Mouse (Mus musculus) ES-E14 (cell line): Measurements from ENCODE around the gene Uvrag. TPM values are rescaled to one million over a fixed set of nuclear protein-coding genes. Genes with fewer than 3 reads are reported as not detected.

Experiments
- DNase-seq: peaks from one replicate; pipeline ENCODE4 v3.0.0-alpha.2; 2013; ENCODE audit warnings: low read depth, low spot score
- H3K27ac ChIP-seq: 2 replicates; pipeline ENCODE4 v1.5.1; 2012; ENCODE audit warnings: low read depth, mild to moderate bottlenecking, low read length, moderate library complexity, mixed read lengths; ENCODE audit not compliant: poor library complexity, insufficient read depth, severe bottlenecking
- H3K36me3 ChIP-seq: 2 replicates; pipeline ENCODE4 v1.6.1; 2012; ENCODE audit warnings: mild to moderate bottlenecking, low read length, moderate library complexity, mixed read lengths; ENCODE audit not compliant: control insufficient read depth, poor library complexity, insufficient read depth, severe bottlenecking
- H3K4me1 ChIP-seq, 2 experiments: fragments of 150-350 bp in 1 of 2; sonication (generic) in 1 of 2; 2 replicates each; pipeline ENCODE4 v1.6.1; 2012; ENCODE audit warnings: low read length in 2 of 2, mild to moderate bottlenecking in 1 of 2, mixed read lengths in 1 of 2; ENCODE audit not compliant: control insufficient read depth in 2 of 2, insufficient read depth in 2 of 2, poor library complexity in 1 of 2
- H3K4me3 ChIP-seq, 2 experiments: fragments of 150-350 bp in 1 of 2; sonication (generic) in 1 of 2; 2 replicates each; pipeline ENCODE4 v1.5.1; 2012; ENCODE audit warnings: low read length in 2 of 2, low read depth in 1 of 2, mild to moderate bottlenecking in 1 of 2, mixed read lengths in 1 of 2; ENCODE audit not compliant: insufficient read depth in 1 of 2, poor library complexity in 1 of 2, severe bottlenecking in 1 of 2
- H3K9ac ChIP-seq: 2 replicates; pipeline ENCODE4 v1.6.1; 2012; ENCODE audit warnings: low read depth, mild to moderate bottlenecking, low read length, mixed read lengths; ENCODE audit not compliant: poor library complexity, insufficient read depth, severe bottlenecking
- H3K9me3 ChIP-seq: fragments of 150-350 bp; sonication (generic); 2 replicates; pipeline ENCODE4 v1.6.1; 2012; ENCODE audit warnings: low read depth, mild to moderate bottlenecking, low read length; ENCODE audit not compliant: control insufficient read depth, insufficient read depth
- CHD2 ChIP-seq: IDR thresholded peaks from 2 replicates; pipeline ENCODE4 v1.6.1; 2014; ENCODE audit warnings: mild to moderate bottlenecking, low read depth, low read length, inconsistent platforms
- HCFC1 ChIP-seq: IDR thresholded peaks from 2 replicates; pipeline ENCODE4 v1.6.1; 2012; ENCODE audit warnings: low read length, inconsistent platforms, borderline replicate concordance; ENCODE audit not compliant: insufficient read depth
- MAFK ChIP-seq: IDR thresholded peaks from 2 replicates; pipeline ENCODE4 v1.6.1; 2014; ENCODE audit warnings: mild to moderate bottlenecking, low read depth, low read length, inconsistent platforms; ENCODE audit not compliant: insufficient read depth
- ZC3H11A ChIP-seq: IDR thresholded peaks from 2 replicates; pipeline ENCODE4 v1.6.1; 2012; ENCODE audit warnings: low read depth, mild to moderate bottlenecking, inconsistent platforms, low read length, borderline replicate concordance
- ZNF384 ChIP-seq: IDR thresholded peaks from 2 replicates; pipeline ENCODE4 v1.6.1; 2012; ENCODE audit warnings: low read depth, low read length, inconsistent platforms
- in situ Hi-C, 2 experiments: fragments of 600-800 bp; cut with MboI; formaldehyde crosslinking; loops; one replicate each; pipeline ENCODE4 v1.15.1; 2025; ENCODE audit warnings: low sequenced_read_pairs in 2 of 2, inconsistent platforms in 1 of 2; ENCODE audit not compliant: unreplicated experiment in 2 of 2
- total RNA-seq: library from RNA; depleted of rRNA; stranded (reverse); fragments of 300-350 nt; gene quantifications from 2 replicates; pipeline ENCODE4 v1.2.3, GENCODE M21; 2012

Uvrag gene
- total RNA-seq, 1 experiment: 14.6 TPM

- Histone ChIP-seq H3K9ac (no peak overlapping the region), H3K27ac (no peak overlapping the region), H3K9me3 (no peaks in the 10 kb centered on the region), H3K4me3 (no peak overlapping the region), H3K36me3 (no peaks in the 10 kb centered on the region), H3K4me1 (no peaks in the 10 kb centered on the region)
- in situ Hi-C loops: no loop called here
- no peak for DNase-seq
- TF ChIP-seq ZNF384 (no peak), ZC3H11A (no peak), HCFC1 (no peak), CHD2 (no peak), MAFK (no peak)
Observed at GRCm38 (mm10) chr7:99185405-99185804, 44.5 kb upstream of the Uvrag start.

GRCm38 (mm10) chr7:99183751-99184150, 42.8 kb upstream of the Uvrag start:
- Histone ChIP-seq H3K36me3 (no peaks in the 10 kb centered on the region), H3K4me3 (no peak overlapping the region), H3K4me1 (no peaks in the 10 kb centered on the region), H3K27ac (no peak overlapping the region), H3K9me3 (no peaks in the 10 kb centered on the region), H3K9ac (no peak overlapping the region)
- no peak for DNase-seq
- TF ChIP-seq CHD2: no peak
- no peak for TF ChIP-seq ZNF384
- TF ChIP-seq HCFC1: no peak
- no peak for TF ChIP-seq ZC3H11A
- no peak for TF ChIP-seq MAFK
- in situ Hi-C loops: no loop called here

- Histone ChIP-seq H3K9me3 (no peaks in the 10 kb centered on the region), H3K4me1 (no peaks in the 10 kb centered on the region), H3K4me3 (peak within 1 kb of the TSS; percentile 55 to 62), H3K36me3 (no peaks in the 10 kb centered on the region), H3K27ac (no peak within 1 kb of the TSS), H3K9ac (peak within 1 kb of the TSS; percentile 79)
- no peak for TF ChIP-seq ZNF384
- no peak for TF ChIP-seq HCFC1
- in situ Hi-C loops: no loop called here
- peak; percentile 69 for DNase-seq
Observed at GRCm38 (mm10) chr7:99182432-99183172, 41.7 kb upstream of the Uvrag start, which contains the start of gene Dgat2. TSS of gene Dgat2 (minus strand) at chr7:99182719.

- peak overlapping the region; percentile 55 to 62 for H3K4me3 ChIP-seq
- H3K27ac ChIP-seq: no peak overlapping the region
- peak overlapping the region; percentile 34 for H3K9ac ChIP-seq
- H3K9me3 ChIP-seq: no peaks in the 10 kb centered on the region
- no peaks in the 10 kb centered on the region for H3K4me1 ChIP-seq
- in situ Hi-C loops: no loop called here
- TF ChIP-seq MAFK: no peak
- TF ChIP-seq ZNF384: no peak
- TF ChIP-seq ZC3H11A: no peak
- TF ChIP-seq HCFC1: no peak
- no peak for TF ChIP-seq CHD2
- DNase-seq: no peak
- no peaks in the 10 kb centered on the region for H3K36me3 ChIP-seq
Observed at GRCm38 (mm10) chr7:99181619-99182431, 40.9 kb upstream of the Uvrag start.
